Comparison of ENCODE assay signal across 14 mouse cellular contexts in the genomic region with DNA sequence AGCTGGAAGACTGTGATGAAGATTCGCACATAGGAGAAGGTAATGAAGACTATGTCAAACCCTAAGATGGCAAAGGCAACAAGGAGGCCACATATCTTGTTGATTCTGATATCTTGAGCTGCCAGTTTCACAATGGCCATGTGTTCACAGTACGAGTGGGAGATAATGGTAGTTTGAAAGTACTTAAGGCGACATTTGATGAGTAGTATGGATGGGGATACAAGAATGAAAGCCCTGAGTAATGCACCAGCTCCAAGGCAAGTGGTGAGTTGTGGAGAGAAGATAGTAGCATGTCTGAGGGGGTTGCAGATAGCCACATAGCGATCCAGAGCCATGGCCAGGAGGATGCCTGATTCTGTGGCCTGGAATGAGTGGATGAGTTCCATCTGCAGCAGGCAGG. TPM values are rescaled to one million over a fixed set of nuclear protein-coding genes. Genes with fewer than 3 reads are reported as not detected.
"Had no signal": no experiment of that assay in that cellular context is flagged by ENCODE, and none has a peak within 500 bp of the region (broad histone marks: within the 10 kb centered on the region; RNA-seq: fewer than 3 reads in every experiment).

No protein-coding gene starts in this region.

RNA-seq across cellular contexts. Expression of gene Olfr68, which starts 1.8 kb away (rescaled TPM):
- polyA plus RNA-seq: lung, embryonic 14.5 days; lung, embryonic 16.5 days; midbrain, embryonic 10.5 days; midbrain, embryonic 12.5 days; midbrain, embryonic 14.5 days; midbrain, embryonic 16.5 days; myocyte; neural tube, embryonic 11.5 days; neural tube, embryonic 13.5 days; neural tube, embryonic 15.5 days; small intestine, adult 2 months; stomach, embryonic 14.5 days; stomach, embryonic 16.5 days; thymus, postnatal 0 days had no signal

RNA-seq across cellular contexts. Expression of gene Olfr69, which starts 6.3 kb away (rescaled TPM):
- polyA plus RNA-seq: lung, embryonic 14.5 days; lung, embryonic 16.5 days; midbrain, embryonic 10.5 days; midbrain, embryonic 12.5 days; midbrain, embryonic 14.5 days; midbrain, embryonic 16.5 days; myocyte; neural tube, embryonic 11.5 days; neural tube, embryonic 13.5 days; neural tube, embryonic 15.5 days; small intestine, adult 2 months; stomach, embryonic 14.5 days; stomach, embryonic 16.5 days; thymus, postnatal 0 days had no signal

RNA-seq across cellular contexts. Expression of gene Olfr67, which starts 14.0 kb away (rescaled TPM):
- polyA plus RNA-seq: lung, embryonic 14.5 days; lung, embryonic 16.5 days; midbrain, embryonic 10.5 days; midbrain, embryonic 12.5 days; midbrain, embryonic 14.5 days; midbrain, embryonic 16.5 days; myocyte; neural tube, embryonic 11.5 days; neural tube, embryonic 13.5 days; neural tube, embryonic 15.5 days; small intestine, adult 2 months; stomach, embryonic 14.5 days; stomach, embryonic 16.5 days; thymus, postnatal 0 days had no signal

RNA-seq across cellular contexts. Expression of gene Olfr630, which starts 20.5 kb away (rescaled TPM):
- polyA plus RNA-seq: lung, embryonic 14.5 days; lung, embryonic 16.5 days; midbrain, embryonic 10.5 days; midbrain, embryonic 12.5 days; midbrain, embryonic 14.5 days; midbrain, embryonic 16.5 days; myocyte; neural tube, embryonic 11.5 days; neural tube, embryonic 13.5 days; neural tube, embryonic 15.5 days; small intestine, adult 2 months; stomach, embryonic 14.5 days; stomach, embryonic 16.5 days; thymus, postnatal 0 days had no signal

RNA-seq across cellular contexts. Expression of gene Olfr629, which starts 32.9 kb away (rescaled TPM):
- polyA plus RNA-seq: lung, embryonic 14.5 days; lung, embryonic 16.5 days; midbrain, embryonic 10.5 days; midbrain, embryonic 12.5 days; midbrain, embryonic 14.5 days; midbrain, embryonic 16.5 days; myocyte; neural tube, embryonic 11.5 days; neural tube, embryonic 13.5 days; neural tube, embryonic 15.5 days; small intestine, adult 2 months; stomach, embryonic 14.5 days; stomach, embryonic 16.5 days; thymus, postnatal 0 days had no signal
